Mouse (Mus musculus) limb, embryonic 15.5 days (tissue): Measurements from ENCODE around the gene Dicer1. TPM values are rescaled to one million over a fixed set of nuclear protein-coding genes. Genes with fewer than 3 reads are reported as not detected.

Experiments
- ATAC-seq: fragments of 200-750 bp; cut with Nextera tagmentation; 2 replicates; pipeline ENCODE4 v1.8.0; 2017; ENCODE audit warnings: low read depth, moderate TSS enrichment; ENCODE audit not compliant: insufficient number of reproducible peaks, low FRiP score, low TSS enrichment
- H3K27ac ChIP-seq: fragments of 300-500 bp; sonication (generic); 2 replicates; pipeline ENCODE4 v1.5.1; 2015; ENCODE audit warnings: moderate library complexity, mild to moderate bottlenecking, inconsistent platforms
- H3K27me3 ChIP-seq: fragments of 300-500 bp; sonication (generic); 2 replicates; pipeline ENCODE4 v1.6.1; 2015; ENCODE audit warnings: inconsistent platforms
- H3K36me3 ChIP-seq: fragments of 300-500 bp; sonication (generic); 2 replicates; pipeline ENCODE4 v1.6.1; 2015; ENCODE audit warnings: inconsistent platforms
- H3K4me1 ChIP-seq: fragments of 300-500 bp; sonication (generic); 2 replicates; pipeline ENCODE4 v1.6.1; 2015; ENCODE audit warnings: inconsistent platforms
- H3K4me2 ChIP-seq: fragments of 300-500 bp; sonication (generic); 2 replicates; pipeline ENCODE4 v1.6.1; 2015; ENCODE audit warnings: mild to moderate bottlenecking, inconsistent platforms
- H3K4me3 ChIP-seq: fragments of 300-500 bp; sonication (generic); 2 replicates; pipeline ENCODE4 v1.5.1; 2015; ENCODE audit warnings: mild to moderate bottlenecking, inconsistent platforms
- H3K9ac ChIP-seq: fragments of 300-500 bp; sonication (generic); 2 replicates; pipeline ENCODE4 v1.6.1; 2015; ENCODE audit warnings: inconsistent platforms
- H3K9me3 ChIP-seq: fragments of 300-500 bp; sonication (generic); 2 replicates; pipeline ENCODE4 v1.6.1; 2016; ENCODE audit warnings: inconsistent platforms
- WGBS: fragments of 180-500 bp; shearing (Covaris S2); methylation state at CpG from one replicate; pipeline ENCODE4 v1.1.7; 2015; 5-methylcytosine and 5-hydroxymethylcytosine counted together
- polyA plus RNA-seq: library from polyadenylated mRNA; unstranded; fragments of >200 nt; fragmentation: Nextera tagmentation; extraction: Ambion mirVana; gene quantifications from 2 replicates; pipeline ENCODE4 v1.2.1, GENCODE M21; 2015

Dicer1 gene
- polyA plus RNA-seq, 1 experiment from 2014 or later, result 27.9 TPM

GRCm38 (mm10) chr12:104640934-104641333 lies 110.8 kb downstream of the Dicer1 start:
- no peaks in the 10 kb centered on the region for H3K9me3 ChIP-seq
- H3K27ac ChIP-seq, result peak overlapping the region; percentile 14; the same call in 1 of the 2 replicates
- ATAC-seq, result peak; percentile 66; the same call in 1 of the 2 replicates
- no peaks in the 10 kb centered on the region for H3K36me3 ChIP-seq
- no peak overlapping the region for H3K4me2 ChIP-seq
- 69% methylated on average over 1 of the region's 1 CpGs for WGBS
- no peak overlapping the region for H3K9ac ChIP-seq
- H3K27me3 ChIP-seq, result peaks cover 29% of the 10 kb centered on the region
- H3K4me3 ChIP-seq, result no peak overlapping the region
- H3K4me1 ChIP-seq, result peaks cover 23% of the 10 kb centered on the region

GRCm38 (mm10) chr12:104638156-104638555 lies 113.6 kb downstream of the Dicer1 start:
- peaks cover 35% of the 10 kb centered on the region for H3K27me3 ChIP-seq
- no peaks in the 10 kb centered on the region for H3K36me3 ChIP-seq
- no peak overlapping the region for H3K27ac ChIP-seq
- H3K4me1 ChIP-seq, result peaks cover 33% of the 10 kb centered on the region
- no peak for ATAC-seq
- no peak overlapping the region for H3K9ac ChIP-seq
- WGBS, result 33% methylated on average over 8 of the region's 8 CpGs
- no peak overlapping the region for H3K4me3 ChIP-seq
- H3K9me3 ChIP-seq, result no peaks in the 10 kb centered on the region
- no peak overlapping the region for H3K4me2 ChIP-seq

Other genes with a start within 250 kb of the Dicer1 start
- gene Clmn, start 113.1 kb upstream of the Dicer1 start, polyA plus RNA-seq, result 2.2 and 2.6 TPM in 2 replicates